Mouse (Mus musculus): ENCODE data around the gene Nfkbib.

GRCm38 (mm10) chr7:28778825-28779224 lies 11.5 kb upstream of the Nfkbib start:
- no peak for TF ChIP-seq KAT2A (IDR thresholded peaks at IDR 0.05; ENCODE audit: insufficient replicate concordance, low read length)
- TF ChIP-seq CTCF (conservative IDR thresholded peaks at IDR 0.05 in 1 of 2, IDR thresholded peaks at IDR 0.05 in 1 of 2; ENCODE audit: low read depth in 2 of 2, low read length in 2 of 2), result no peak
- TF ChIP-seq ZKSCAN1 (IDR thresholded peaks at IDR 0.05; ENCODE audit: borderline replicate concordance, low read depth, low read length), result no peak
